Mouse (Mus musculus): ENCODE data around the gene Cdc14b.

The Cdc14b gene

GRCm38 (mm10) chr13:64274879-64275753, at the start of gene Cdc14b:
Cdc14b (minus strand) TSS chr13:64275290.
- peak; percentile 88 for DNase-seq (ENCODE audit: low spot score)

GRCm38 (mm10) chr13:64322561-64323281, 47.6 kb upstream of the Cdc14b start:
- no peak for DNase-seq (ENCODE audit: low spot score)

GRCm38 (mm10) chr13:64320334-64320733, 45.2 kb upstream of the Cdc14b start:
- DNase-seq (ENCODE audit: low spot score), result no peak

GRCm38 (mm10) chr13:64319782-64320181, 44.7 kb upstream of the Cdc14b start:
- no peak for DNase-seq (ENCODE audit: low spot score)

GRCm38 (mm10) chr13:64318355-64318754, 43.3 kb upstream of the Cdc14b start:
- DNase-seq (ENCODE audit: low spot score), result no peak

GRCm38 (mm10) chr13:64315483-64316050, 40.5 kb upstream of the Cdc14b start:
- peak; percentile 90 for DNase-seq (ENCODE audit: low spot score)

- DNase-seq (ENCODE audit: low spot score), result no peak
Observed at GRCm38 (mm10) chr13:64314041-64314440, 39.0 kb upstream of the Cdc14b start.

- DNase-seq (ENCODE audit: low spot score), result no peak
Observed at GRCm38 (mm10) chr13:64312916-64313289, 37.8 kb upstream of the Cdc14b start.

GRCm38 (mm10) chr13:64312024-64312915, 37.2 kb upstream of the Cdc14b start, which contains the start of gene Aaed1:
Aaed1 (minus strand) TSS chr13:64312710.
- DNase-seq (ENCODE audit: low spot score), result peak; percentile 94

GRCm38 (mm10) chr13:64311266-64311665, 36.2 kb upstream of the Cdc14b start:
- DNase-seq (ENCODE audit: low spot score), result no peak

- no peak for DNase-seq (ENCODE audit: low spot score)
Observed at GRCm38 (mm10) chr13:64310585-64310984, 35.5 kb upstream of the Cdc14b start.

GRCm38 (mm10) chr13:64309842-64310241, 34.8 kb upstream of the Cdc14b start:
- DNase-seq (ENCODE audit: low spot score), result no peak

GRCm38 (mm10) chr13:64309036-64309435, 33.9 kb upstream of the Cdc14b start:
- no peak for DNase-seq (ENCODE audit: low spot score)

- no peak for DNase-seq (ENCODE audit: low spot score)
Observed at GRCm38 (mm10) chr13:64307508-64307907, 32.4 kb upstream of the Cdc14b start.

GRCm38 (mm10) chr13:64306078-64306477, 31.0 kb upstream of the Cdc14b start:
- DNase-seq (ENCODE audit: low spot score), result peak; percentile 77

GRCm38 (mm10) chr13:64299069-64299468, 24.0 kb upstream of the Cdc14b start:
- no peak for DNase-seq (ENCODE audit: low spot score)

GRCm38 (mm10) chr13:64286791-64287190, 11.7 kb upstream of the Cdc14b start:
- DNase-seq (ENCODE audit: low spot score), result no peak

GRCm38 (mm10) chr13:64286321-64286720, 11.2 kb upstream of the Cdc14b start:
- DNase-seq (ENCODE audit: low spot score), result no peak

GRCm38 (mm10) chr13:64284676-64285075, 9.6 kb upstream of the Cdc14b start:
- DNase-seq (ENCODE audit: low spot score), result no peak

- DNase-seq (ENCODE audit: low spot score), result no peak
Observed at GRCm38 (mm10) chr13:64280940-64281339, 5.8 kb upstream of the Cdc14b start.

GRCm38 (mm10) chr13:64275754-64276127, 651 bp upstream of the Cdc14b start:
- no peak for DNase-seq (ENCODE audit: low spot score)

Measured in retina, embryonic 14.5 days (tissue).